Mouse (Mus musculus): ENCODE results near the gene BC025920.
"Not testable (repeated sequence)": the region's sequence is repeated elsewhere in the genome, so short reads cannot be mapped to it uniquely, and the experiment has no call there.

GRCm38 (mm10) chr10:81640825-81641224, 34.8 kb downstream of the BC025920 start:
- not testable (repeated sequence) for TF ChIP-seq EP300, CTCF (IDR thresholded peaks at IDR 0.05; ENCODE audit: low read depth)

Data from liver, embryonic 14.5 days (tissue).